Mouse (Mus musculus): ENCODE data around the gene Trafd1. TPM values are rescaled to one million over a fixed set of nuclear protein-coding genes. Genes with fewer than 3 reads are reported as not detected.

The Trafd1 gene
- polyA plus RNA-seq, 1 experiment = 108 TPM

DNA sequence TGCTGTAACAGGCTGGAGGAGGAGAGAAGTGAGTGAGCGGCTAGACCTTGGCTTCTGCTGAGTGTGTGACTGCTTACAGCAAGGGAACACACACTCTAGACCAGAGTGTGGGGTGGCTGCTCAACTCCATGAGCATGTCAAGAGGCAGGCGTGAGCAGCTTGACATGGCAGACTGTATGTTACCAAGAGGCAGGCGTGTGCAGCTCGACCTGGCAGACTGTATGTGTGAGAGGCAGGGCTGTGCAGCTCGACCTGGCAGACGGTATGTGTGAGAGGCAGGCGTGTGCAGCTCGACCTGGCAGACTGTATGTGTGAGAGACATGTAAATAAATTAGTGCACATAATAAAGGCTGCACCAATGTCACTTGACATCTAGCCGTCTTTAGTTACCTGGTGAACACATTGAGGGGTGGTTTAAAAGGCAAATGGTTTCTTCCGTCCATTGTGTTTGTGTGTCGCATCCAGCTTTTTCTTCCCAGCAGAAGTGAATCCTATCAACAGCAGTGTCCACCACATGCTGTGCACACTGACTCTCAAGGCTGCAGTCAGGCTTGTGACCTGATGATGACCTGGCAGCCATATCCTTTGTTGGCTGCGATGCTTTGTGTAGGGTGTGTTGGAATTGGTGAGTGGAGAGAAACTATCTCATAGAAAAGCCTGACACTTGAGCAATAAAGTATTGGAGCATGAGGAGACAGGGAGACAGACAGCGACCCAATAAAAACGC lies 59.2 kb downstream of the Trafd1 start:
- no peak overlapping the region for H3K4me3 ChIP-seq (replicated peaks; ENCODE audit: extremely low read depth, low read depth, low read length)
- no peak for TF ChIP-seq CTCF (IDR thresholded peaks at IDR 0.05; ENCODE audit: insufficient read depth, low read length)
- 0 out of 2 replicates have a peak, but pooled peaks cover 5% of the 10 kb centered on the region for H3K4me1 ChIP-seq (ENCODE audit: control insufficient read depth, insufficient read depth, low read length)
- WGBS = 90% methylated on average over 14 of the region's 14 CpGs
- no peak for DNase-seq

Other genes with a start within 250 kb of the Trafd1 start
- 31.2 and 44.4 TPM in 2 replicates for gene Ptpn11, start 194.2 kb downstream of the Trafd1 start, polyA plus RNA-seq (2012; rRNA removed)
- 171 and 213 TPM in 2 replicates for gene Rpl6, start 181.2 kb downstream of the Trafd1 start, polyA plus RNA-seq (2012; rRNA removed)
- 15.4 and 16.4 TPM in 2 replicates for gene Hectd4, start 165.4 kb downstream of the Trafd1 start, polyA plus RNA-seq (2012; rRNA removed)
- 6.2 and 10.0 TPM in 2 replicates for gene Naa25, start 12.3 kb upstream of the Trafd1 start, polyA plus RNA-seq (2012; rRNA removed)
- gene Tmem116, start 66.3 kb upstream of the Trafd1 start, polyA plus RNA-seq (2012; rRNA removed) = 23.6 and 24.2 TPM in 2 replicates
- gene Erp29, start 66.9 kb upstream of the Trafd1 start, polyA plus RNA-seq (2012; rRNA removed) = 30.3 and 34.0 TPM in 2 replicates
- gene Adam1b, start 117.8 kb upstream of the Trafd1 start, polyA plus RNA-seq (2012; rRNA removed) = not detected in 2 replicates
- gene Adam1a, start 159.8 kb upstream of the Trafd1 start, polyA plus RNA-seq (2012; rRNA removed) = 4.4 and 5.7 TPM in 2 replicates
- gene Gm42878, start 159.8 kb upstream of the Trafd1 start, polyA plus RNA-seq (2012; rRNA removed) = 0.28 TPM in 1 of 2 replicates, not detected in the other
- 20.6 and 36.8 TPM in 2 replicates for gene Mapkapk5, start 160.3 kb upstream of the Trafd1 start, polyA plus RNA-seq (2012; rRNA removed)
- 1,209 and 1,438 TPM in 2 replicates for gene Aldh2, start 208.2 kb upstream of the Trafd1 start, polyA plus RNA-seq (2012; rRNA removed)
- 10.1 and 10.3 TPM in 2 replicates for gene Acad12, start 233.3 kb upstream of the Trafd1 start, polyA plus RNA-seq (2012; rRNA removed)

Data from lung, adult 2 months (tissue).